Mouse (Mus musculus) adrenal gland, adult (tissue): ENCODE data around the gene 1520401A03Rik.

Source experiments
- DNase-seq, 2 experiments: peaks; one replicate each; pipeline ENCODE4 v3.0.0; 2022 to 2023; ENCODE audit warnings: low spot score in 1 of 2; ENCODE audit not compliant: inconsistent age in 2 of 2

1520401A03Rik gene

GRCm38 (mm10) chr17:23704741-23705140 is 17.8 kb downstream of the 1520401A03Rik start:
- no peak for DNase-seq

- DNase-seq = no peak
Measured at GRCm38 (mm10) chr17:23703301-23703700, 19.3 kb downstream of the 1520401A03Rik start.

GRCm38 (mm10) chr17:23700079-23700478 is 22.5 kb downstream of the 1520401A03Rik start:
- DNase-seq = peak; percentile 93 to 97

- DNase-seq = peak in 1 of 2 experiments; percentile 77
Measured at GRCm38 (mm10) chr17:23699131-23700077, 23.2 kb downstream of the 1520401A03Rik start.

- DNase-seq = no peak
Measured at GRCm38 (mm10) chr17:23695801-23696200, 26.8 kb downstream of the 1520401A03Rik start.

GRCm38 (mm10) chr17:23694491-23694890 is 28.1 kb downstream of the 1520401A03Rik start:
- no peak for DNase-seq

- DNase-seq = no peak
Measured at GRCm38 (mm10) chr17:23683856-23684672, 38.5 kb downstream of the 1520401A03Rik start, which contains the start of gene Cldn9. Cldn9 (minus strand) TSS chr17:23684026.

GRCm38 (mm10) chr17:23683226-23683625 is 39.4 kb downstream of the 1520401A03Rik start:
- peak in 1 of 2 experiments; percentile 8 for DNase-seq

GRCm38 (mm10) chr17:23682530-23682929 is 40.1 kb downstream of the 1520401A03Rik start:
- DNase-seq = no peak

- no peak for DNase-seq
Measured at GRCm38 (mm10) chr17:23682092-23682491, 40.5 kb downstream of the 1520401A03Rik start.

GRCm38 (mm10) chr17:23681086-23681485 is 41.5 kb downstream of the 1520401A03Rik start:
- DNase-seq = peak; percentile 55 to 70

- DNase-seq = no peak
Measured at GRCm38 (mm10) chr17:23680336-23680735, 42.2 kb downstream of the 1520401A03Rik start.

GRCm38 (mm10) chr17:23679127-23679835 is 43.3 kb downstream of the 1520401A03Rik start, which contains the start of gene Cldn6:
Cldn6 (plus strand) TSS chr17:23679249.
- no peak for DNase-seq

- peak; percentile 92 to 95 for DNase-seq
Measured at GRCm38 (mm10) chr17:23677236-23677679, 45.3 kb downstream of the 1520401A03Rik start, which contains the start of gene Tnfrsf12a. Tnfrsf12a (minus strand) TSS chr17:23677468.

GRCm38 (mm10) chr17:23676473-23677031 is 46.0 kb downstream of the 1520401A03Rik start:
- peak; percentile 88 to 95 for DNase-seq

GRCm38 (mm10) chr17:23675564-23676281 is 46.9 kb downstream of the 1520401A03Rik start:
- peak; percentile 91 to 96 for DNase-seq

GRCm38 (mm10) chr17:23675127-23675526 is 47.5 kb downstream of the 1520401A03Rik start:
- DNase-seq = peak; percentile 85 to 94

GRCm38 (mm10) chr17:23674271-23674952 is 48.2 kb downstream of the 1520401A03Rik start:
- peak; percentile 56 to 77 for DNase-seq
